Mouse (Mus musculus) left cerebral cortex, postnatal 4 days (tissue): Measurements from ENCODE around the gene Arid5b. TPM values are rescaled to one million over a fixed set of nuclear protein-coding genes. Genes with fewer than 3 reads are reported as not detected.

Source experiments
- DNase-seq: peaks from one replicate; pipeline ENCODE4 v3.0.0-alpha.2; 2022
- intact Hi-C: fragments of 180-260 bp; cut with DNase I; formaldehyde crosslinking; loops from one replicate; pipeline ENCODE4 v1.15.1; 2025
- total RNA-seq, 2 experiments: library from RNA; stranded (reverse); gene quantifications; 2 replicates each; pipeline ENCODE4 v1.2.3; 2021

Gene Arid5b
- total RNA-seq, 2 experiments from 2014 or later, result 28.7 to 31.5 TPM

GRCm38 (mm10) chr10:68146842-68147241, 131.7 kb downstream of the Arid5b start:
- DNase-seq, result peak; percentile 22
- intact Hi-C loops, result loop anchor here (10.0 kb wide), 1 partner anchor 282 kb away; no protein-coding TSS in a partner anchor

- intact Hi-C loops, result loop anchor here (10.0 kb wide), 1 partner anchor 281 kb away; no protein-coding TSS in a partner anchor
These were observed 133.1 kb downstream of the Arid5b start for GRCm38 (mm10) chr10:68145286-68145950.

GRCm38 (mm10) chr10:68142501-68142900, 136.0 kb downstream of the Arid5b start:
- no peak for DNase-seq
- intact Hi-C loops, result loop anchor here (10.0 kb wide), 1 partner anchor 278 kb away; no protein-coding TSS in a partner anchor

More at GRCm38 (mm10) chr10:68145286-68145950, 133.1 kb downstream of the Arid5b start:
- no peak for DNase-seq

- intact Hi-C loops, result loop anchor here (10.0 kb wide), 1 partner anchor 277 kb away; no protein-coding TSS in a partner anchor
- no peak for DNase-seq
These were observed 137.0 kb downstream of the Arid5b start for GRCm38 (mm10) chr10:68141567-68141966.

- DNase-seq, result no peak
- intact Hi-C loops, result loop anchor here (10.0 kb wide), 1 partner anchor 276 kb away; no protein-coding TSS in a partner anchor
These were observed 137.7 kb downstream of the Arid5b start for GRCm38 (mm10) chr10:68140871-68141270.

DNA sequence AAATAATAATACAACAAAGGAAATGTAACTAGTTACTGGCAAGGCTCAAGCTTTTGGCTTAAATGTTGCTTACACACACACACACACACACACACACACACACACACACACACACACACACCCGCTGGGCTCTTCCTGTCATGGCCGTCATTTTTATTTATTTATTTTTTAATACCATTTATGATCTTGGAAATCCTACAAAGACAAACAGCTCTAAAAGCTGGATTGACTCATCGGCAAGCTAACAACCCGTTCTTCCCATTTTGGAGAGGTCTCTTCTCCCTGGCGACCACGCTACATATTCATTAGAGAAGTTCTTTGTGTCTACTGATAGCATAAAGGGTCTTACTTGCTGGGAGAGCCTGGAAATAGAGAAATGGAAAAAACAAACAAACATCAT, 138.2 kb downstream of the Arid5b start:
- intact Hi-C loops, result loop anchor here (10.0 kb wide), 1 partner anchor 276 kb away; no protein-coding TSS in a partner anchor
- no peak for DNase-seq

- DNase-seq, result no peak
These were observed 140.4 kb downstream of the Arid5b start for GRCm38 (mm10) chr10:68138123-68138522.

GRCm38 (mm10) chr10:68137151-68137833, 141.2 kb downstream of the Arid5b start:
- intact Hi-C loops, result no loop called here
- no peak for DNase-seq

More at GRCm38 (mm10) chr10:68138123-68138522, 140.4 kb downstream of the Arid5b start:
- intact Hi-C loops, result no loop called here

DNA sequence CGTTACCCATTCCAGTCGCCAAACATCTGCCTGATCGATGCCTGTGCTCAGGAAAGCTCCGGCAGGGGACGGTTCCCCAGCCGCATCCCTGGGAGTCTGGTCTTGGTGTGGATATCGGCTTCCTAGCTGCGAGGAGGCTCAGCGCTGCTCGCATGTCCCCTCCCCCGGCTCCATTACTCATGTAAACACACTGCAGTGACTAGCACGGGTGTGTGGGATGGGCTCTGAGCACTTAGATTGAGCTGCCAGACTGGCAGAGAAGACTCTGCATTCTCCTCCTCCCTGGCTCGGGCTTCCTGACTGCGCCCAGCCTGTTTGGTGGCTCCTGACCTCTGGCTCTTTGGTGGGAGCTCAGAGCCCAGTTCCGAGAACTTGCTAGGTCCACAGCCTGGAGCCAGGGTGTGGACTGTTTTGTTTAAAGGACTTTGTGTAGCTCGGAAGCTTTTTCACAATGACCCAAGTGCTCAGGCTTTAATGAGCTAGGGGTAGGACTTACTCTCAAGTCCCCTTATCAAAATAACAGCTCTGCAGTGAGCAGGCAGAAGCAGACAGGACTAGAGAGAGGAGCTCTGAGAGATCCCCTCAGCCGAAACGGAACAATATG, 142.0 kb downstream of the Arid5b start:
- intact Hi-C loops, result no loop called here
- peak; percentile 51 for DNase-seq

DNA sequence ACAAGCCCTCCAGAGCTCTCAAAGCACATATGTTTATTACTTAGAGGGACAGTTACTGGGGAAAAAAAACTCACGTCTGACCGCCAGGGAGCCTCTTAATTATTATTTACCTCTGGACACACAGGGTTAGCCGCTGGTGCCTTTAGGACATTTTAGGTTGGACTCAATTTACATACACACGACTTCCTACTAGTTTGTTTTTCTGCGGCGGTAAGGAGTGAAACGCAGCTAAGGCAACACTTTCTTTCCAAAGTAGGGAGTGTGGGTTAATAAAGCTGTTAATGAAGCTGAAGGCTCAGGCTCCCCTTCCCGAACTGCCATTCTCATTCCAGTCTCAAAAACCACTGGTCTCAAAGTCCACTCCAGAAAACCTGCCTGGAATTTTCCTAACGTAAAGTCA, 142.5 kb downstream of the Arid5b start:
- DNase-seq, result no peak
- intact Hi-C loops, result no loop called here

GRCm38 (mm10) chr10:68135416-68135815, 143.1 kb downstream of the Arid5b start:
- intact Hi-C loops, result no loop called here
- DNase-seq, result no peak

DNA sequence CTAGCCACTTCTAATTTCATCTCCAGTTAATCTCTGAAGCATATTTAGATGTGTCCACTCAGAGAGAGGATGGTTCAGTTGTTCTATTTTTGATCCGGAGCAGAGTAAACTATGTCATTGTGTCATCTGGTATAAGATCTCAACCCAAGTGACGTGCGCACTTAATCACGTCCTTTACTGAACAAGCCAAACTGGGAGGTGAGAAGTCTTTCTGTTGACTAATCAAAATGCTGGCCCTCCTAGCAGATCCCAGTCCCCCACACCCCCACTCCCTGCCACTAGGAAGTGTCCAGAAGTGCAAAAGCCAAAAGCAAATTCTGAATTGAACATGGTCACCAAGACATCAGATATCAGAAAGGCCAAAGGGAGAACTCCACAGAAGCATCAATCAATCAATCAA, 144.0 kb downstream of the Arid5b start:
- no peak for DNase-seq
- intact Hi-C loops, result no loop called here

DNA sequence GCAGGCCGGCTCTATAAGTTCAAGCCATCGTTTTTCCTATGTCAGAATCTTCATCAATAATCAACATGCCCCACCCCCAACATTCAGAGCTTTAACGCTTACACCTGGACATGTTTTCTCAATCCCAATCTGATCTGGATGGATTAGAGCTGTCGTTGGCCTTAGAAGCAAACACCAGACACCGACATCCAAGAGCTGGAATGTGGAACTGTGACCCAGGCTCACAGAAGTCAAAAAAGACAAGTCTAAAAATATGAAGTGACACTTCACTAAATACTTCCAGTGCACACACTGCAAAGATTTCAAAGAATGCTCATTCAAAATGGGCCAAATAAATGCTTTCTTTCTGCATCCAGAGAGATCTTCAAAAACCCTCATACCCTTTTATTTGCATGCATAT, 144.5 kb downstream of the Arid5b start:
- intact Hi-C loops, result no loop called here
- DNase-seq, result no peak

DNA sequence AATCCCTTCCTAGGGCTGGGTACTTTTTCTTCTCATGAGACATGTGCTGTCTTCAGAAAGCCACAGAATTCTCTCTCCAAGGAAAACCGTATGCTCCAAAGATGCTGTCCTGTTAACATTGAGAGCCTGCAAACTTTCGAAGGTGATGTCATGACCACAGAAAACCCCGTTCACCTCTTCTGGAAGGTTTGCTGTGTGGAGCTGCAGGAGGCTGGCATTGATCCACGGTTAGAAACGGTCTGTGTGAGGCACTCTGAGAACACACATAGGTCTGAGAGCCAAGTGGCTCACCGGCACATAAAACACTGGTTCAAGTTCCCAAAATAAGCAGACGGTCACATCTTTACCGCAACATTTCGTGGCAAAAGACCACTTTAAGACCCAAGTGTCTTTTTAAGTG, 145.9 kb downstream of the Arid5b start:
- no peak for DNase-seq
- intact Hi-C loops, result no loop called here

DNA sequence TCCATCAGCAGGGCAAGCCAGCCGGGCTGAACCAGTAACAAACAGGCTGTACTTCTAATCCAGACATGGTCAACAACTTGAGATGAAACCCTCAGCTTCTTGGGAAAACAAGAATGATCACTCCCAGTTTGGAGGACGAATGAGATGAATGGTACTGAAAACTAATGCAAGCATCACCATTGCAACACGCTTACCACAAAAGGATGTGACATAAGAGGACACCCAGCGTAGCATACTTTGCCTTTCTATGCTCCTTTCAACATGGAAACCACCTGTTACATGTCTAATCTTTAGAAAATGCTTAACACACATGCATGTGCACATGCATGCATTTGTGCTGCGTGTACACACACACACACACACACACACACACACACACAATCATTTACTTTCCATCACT, 146.4 kb downstream of the Arid5b start:
- no peak for DNase-seq
- intact Hi-C loops, result no loop called here

- intact Hi-C loops, result no loop called here
These were observed 148.9 kb downstream of the Arid5b start for GRCm38 (mm10) chr10:68129651-68130050.

GRCm38 (mm10) chr10:68129009-68129408, 149.5 kb downstream of the Arid5b start:
- no peak for DNase-seq
- intact Hi-C loops, result no loop called here

More at GRCm38 (mm10) chr10:68129651-68130050, 148.9 kb downstream of the Arid5b start:
- DNase-seq, result no peak

GRCm38 (mm10) chr10:68128441-68128848, 150.1 kb downstream of the Arid5b start:
- intact Hi-C loops, result no loop called here

DNA sequence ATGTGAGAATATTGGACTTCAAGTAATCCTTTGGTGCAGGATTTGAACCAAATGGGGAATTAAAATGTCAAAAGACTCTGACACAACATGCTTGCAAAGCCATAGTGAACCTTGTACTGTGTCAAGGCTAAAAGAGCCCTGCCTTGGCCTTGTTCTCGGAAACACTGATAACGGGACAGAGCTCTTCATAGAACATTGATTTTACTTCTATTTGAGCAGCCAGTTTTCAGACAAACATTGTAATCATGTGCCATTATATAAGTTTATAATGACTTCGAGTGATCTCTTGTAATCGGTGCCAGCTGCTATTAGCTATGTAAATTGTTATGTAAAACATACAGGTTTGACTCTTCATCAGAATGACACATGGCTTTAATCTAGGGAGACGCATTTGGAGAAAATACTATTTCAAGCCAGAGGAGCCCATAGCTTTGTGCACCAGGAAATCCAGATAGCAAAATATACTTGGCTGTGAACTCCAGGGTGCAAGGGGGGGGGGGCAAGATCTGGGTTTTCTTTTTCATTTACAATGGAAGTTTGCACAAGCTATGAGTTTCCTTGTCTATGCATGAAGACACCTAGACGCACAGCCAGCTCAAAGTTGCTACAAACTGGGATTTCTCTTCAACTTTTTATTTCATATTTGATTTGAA, 150.8 kb downstream of the Arid5b start:
- intact Hi-C loops, result no loop called here
- no peak for DNase-seq

More at GRCm38 (mm10) chr10:68128441-68128848, 150.1 kb downstream of the Arid5b start:
- no peak for DNase-seq

- DNase-seq, result no peak
- intact Hi-C loops, result no loop called here
These were observed 151.4 kb downstream of the Arid5b start for GRCm38 (mm10) chr10:68127104-68127503.

GRCm38 (mm10) chr10:68126551-68126950, 152.0 kb downstream of the Arid5b start:
- no peak for DNase-seq
- intact Hi-C loops, result no loop called here
